Mouse (Mus musculus) fibroblast of lung, adult 2 months (primary cell): ENCODE measurements around the gene Gadd45a.

ENCODE experiments used
- DNase-seq: peaks from one replicate; pipeline ENCODE4 v3.0.0-alpha.2; 2011; ENCODE audit warnings: low read depth

The Gadd45a gene

GRCm38 (mm10) chr6:67036837-67037628 is at the start of gene Gadd45a:
Gene Gadd45a, minus strand, starts transcription at chr6:67037457.
- DNase-seq = peak; percentile 97

DNA sequence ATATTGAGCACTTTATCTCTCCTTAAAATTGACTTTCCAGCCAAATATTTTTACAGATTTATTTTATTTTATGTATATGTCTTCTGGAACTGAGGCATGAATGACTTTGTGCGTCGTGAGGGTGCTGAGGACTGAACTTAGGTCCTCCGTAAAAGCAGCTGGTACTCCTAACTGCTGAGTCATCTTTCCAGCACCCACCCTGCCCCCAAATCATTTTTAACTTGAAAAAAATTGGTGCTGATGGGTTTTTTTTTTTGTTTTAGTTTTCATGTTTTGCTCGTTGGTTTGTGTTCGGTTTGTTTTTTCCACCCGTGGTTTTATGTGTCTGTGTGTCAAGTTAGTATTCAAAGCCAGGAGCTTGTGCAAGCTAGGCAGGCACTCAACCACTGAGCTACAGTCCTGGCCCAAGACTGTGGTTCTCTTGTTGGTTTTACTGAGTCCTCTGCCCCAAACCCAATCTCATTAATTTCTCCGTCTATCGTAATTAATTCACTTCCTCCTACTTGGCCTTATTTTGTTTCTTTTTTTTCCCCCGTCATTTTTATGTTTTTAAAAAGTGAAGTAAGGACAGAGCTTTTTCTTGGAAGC is 48.7 kb upstream of the Gadd45a start:
- peak; percentile 54 for DNase-seq

DNA sequence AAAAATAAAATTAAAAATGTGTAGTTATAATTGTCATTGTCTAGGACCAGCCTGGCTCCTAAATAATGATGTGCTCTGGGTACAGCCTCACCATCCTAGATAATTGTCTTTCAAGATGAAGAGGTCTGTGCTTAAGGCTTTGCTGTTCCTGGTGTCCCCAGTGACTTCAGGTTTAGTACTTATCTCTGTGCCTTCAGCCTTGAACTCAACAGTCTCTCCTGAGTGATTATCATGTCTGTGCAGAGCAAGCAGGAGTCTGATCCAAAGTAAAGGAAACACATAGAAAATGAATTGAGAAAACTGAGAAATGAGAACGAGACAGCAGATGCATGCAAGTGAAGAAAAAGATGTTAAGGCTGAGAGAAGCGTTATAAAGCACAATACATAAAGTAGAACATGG is 47.2 kb upstream of the Gadd45a start:
- DNase-seq = no peak

GRCm38 (mm10) chr6:67081141-67081540 is 43.9 kb upstream of the Gadd45a start:
- DNase-seq = no peak

DNA sequence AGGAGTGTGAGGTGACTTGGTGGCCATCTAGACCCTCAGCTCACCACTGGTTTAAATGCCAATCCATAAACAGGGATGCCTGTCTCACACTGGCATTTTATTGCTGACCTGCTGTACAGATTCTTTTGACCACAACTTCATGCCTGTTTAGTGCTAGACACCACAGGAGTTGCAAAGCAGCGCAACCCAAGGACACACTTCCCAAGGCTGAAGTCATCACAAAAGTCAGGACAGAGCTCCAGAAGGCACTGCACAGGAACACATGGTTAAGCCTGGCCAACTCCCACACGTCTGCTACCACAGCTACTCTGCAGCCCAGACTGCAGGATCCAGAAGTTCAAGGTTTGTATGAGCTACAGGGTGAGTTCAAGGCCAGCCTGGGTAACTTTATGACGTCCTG is 40.8 kb upstream of the Gadd45a start:
- no peak for DNase-seq

DNA sequence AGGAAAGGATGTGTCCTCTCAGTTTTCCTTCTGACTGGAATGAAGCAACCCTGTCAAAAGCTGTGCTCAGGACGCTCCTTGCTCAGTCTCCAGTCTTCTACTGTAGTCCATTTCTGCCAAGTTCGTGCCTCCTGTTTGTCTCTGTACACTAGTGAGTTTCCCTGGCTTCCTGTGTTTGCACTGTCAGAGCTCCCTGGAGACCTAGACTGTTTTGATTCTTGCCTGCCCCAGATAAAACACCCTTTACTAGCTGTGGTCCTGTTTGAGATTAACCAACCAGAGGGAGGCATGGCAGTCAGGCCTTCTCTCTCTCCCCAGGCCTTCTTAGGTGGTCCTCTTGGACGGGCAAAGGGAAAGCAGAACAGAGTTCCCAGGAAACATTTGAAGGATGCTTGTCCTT is 40.2 kb upstream of the Gadd45a start:
- peak; percentile 45 for DNase-seq

DNA sequence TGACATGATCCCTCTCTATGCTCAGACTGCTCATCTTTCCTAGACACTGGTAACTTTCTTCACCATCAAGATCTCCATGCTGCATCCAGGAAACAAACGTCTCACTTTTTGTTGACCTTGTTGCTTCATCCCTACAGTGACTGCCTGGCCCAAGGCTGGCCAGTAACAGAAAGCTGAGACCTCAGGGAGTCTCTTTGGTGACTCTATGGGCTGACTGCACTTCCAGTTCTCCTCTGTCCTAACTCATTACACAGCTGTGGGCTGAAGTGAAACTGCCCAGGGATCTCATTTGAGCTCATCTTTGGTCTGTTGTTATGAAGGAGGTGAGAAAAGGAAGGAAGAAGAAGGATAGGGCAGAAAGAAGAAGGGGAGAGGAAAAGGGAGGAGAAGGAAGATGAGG is 39.1 kb upstream of the Gadd45a start:
- no peak for DNase-seq

DNA sequence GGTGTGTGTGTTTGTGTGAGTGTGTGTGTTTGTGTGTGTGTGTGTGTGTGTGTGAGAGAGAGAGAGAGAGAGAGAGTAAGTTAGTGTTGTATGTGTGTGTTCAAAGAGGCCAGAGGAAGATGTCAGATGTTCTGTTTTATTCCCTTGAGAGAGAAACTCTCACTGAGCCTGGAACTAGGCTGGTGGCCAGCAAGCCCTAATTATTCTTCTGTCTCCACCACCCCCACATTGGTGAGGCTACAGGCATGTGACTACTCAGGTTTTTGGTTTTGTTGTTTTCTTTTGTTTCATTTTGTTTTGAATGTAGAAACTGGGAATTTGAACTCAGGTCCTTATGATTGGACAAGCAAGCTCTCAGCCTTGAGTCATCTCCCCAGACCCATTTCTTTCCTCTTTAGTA is 37.6 kb upstream of the Gadd45a start:
- DNase-seq = no peak

- DNase-seq = no peak
Observed at GRCm38 (mm10) chr6:67073929-67074328, 36.7 kb upstream of the Gadd45a start.

DNA sequence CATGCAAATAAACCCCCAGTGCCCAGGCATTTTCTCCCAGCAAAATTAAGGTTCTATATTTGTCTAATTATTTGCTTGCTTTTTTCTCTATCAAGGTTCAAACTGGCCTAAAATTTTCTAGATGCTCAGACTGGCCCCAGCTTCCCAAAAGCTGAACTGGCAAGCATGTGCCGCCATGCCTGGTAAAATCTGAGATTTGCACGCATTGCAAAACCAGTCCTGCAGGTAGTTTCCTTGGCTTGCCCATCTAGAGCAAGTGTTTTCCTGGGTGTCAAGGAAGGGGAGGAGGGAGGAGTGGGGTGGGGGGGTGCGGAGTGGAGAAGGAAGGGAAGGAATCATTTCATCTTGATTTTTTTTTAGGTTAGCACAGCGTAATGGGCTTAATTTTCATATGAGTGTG is 36.2 kb upstream of the Gadd45a start:
- no peak for DNase-seq

DNA sequence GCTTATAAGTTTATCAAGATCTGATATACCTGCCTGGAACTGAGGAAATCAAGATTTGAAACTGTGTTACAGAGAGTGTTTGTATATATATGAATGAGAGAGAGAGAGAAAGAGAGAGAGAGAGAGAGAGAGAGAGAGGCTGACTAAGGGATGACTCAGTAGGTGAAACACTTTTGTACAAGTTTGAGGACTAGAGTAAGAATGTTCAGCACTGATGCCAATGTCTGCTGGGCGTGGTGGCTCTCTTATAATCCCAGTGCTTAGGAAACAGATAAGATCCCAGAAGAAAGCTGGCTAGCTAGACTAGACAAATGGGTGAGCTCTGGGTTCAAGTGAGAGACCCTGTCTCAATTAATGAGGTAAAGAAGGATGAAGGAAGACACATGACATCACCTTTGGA is 34.4 kb upstream of the Gadd45a start:
- no peak for DNase-seq

- no peak for DNase-seq
Observed at GRCm38 (mm10) chr6:67069800-67070315, 32.6 kb upstream of the Gadd45a start.

GRCm38 (mm10) chr6:67069219-67069762 is 32.0 kb upstream of the Gadd45a start:
- DNase-seq = no peak

GRCm38 (mm10) chr6:67060057-67060456 is 22.8 kb upstream of the Gadd45a start:
- no peak for DNase-seq

DNA sequence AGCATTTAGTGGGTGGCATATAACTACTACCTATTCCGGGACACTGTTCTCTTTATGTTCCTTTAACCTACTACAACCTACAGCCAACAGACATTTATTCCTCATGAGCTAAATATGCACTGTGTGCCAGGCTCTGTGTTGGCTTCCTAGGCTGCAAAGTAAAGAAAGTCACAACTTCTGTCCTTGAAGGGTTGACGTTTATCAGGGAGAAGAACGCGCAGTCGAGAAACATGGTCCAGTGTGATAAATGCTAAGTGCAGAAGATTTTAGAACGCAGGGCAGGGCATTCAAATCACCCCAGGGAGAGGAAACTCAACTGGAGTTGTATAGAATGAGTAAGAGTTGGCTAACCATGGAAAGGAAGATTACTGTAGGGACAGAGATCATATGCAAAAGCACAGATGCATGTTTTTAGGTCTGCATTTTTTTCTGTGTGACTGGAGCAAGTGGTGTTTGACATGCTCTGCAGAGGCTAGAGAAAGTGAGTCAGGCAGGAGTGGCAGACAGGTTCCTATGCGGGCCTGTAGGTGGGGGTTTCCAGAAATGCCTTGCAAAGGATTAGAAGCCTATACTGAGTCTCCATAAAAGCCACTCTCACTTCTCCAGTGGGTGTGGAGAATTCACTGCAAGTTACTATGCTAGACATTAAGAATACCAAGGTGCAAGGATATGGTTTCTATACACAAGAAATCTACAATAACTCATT is 20.9 kb upstream of the Gadd45a start:
- DNase-seq = no peak

DNA sequence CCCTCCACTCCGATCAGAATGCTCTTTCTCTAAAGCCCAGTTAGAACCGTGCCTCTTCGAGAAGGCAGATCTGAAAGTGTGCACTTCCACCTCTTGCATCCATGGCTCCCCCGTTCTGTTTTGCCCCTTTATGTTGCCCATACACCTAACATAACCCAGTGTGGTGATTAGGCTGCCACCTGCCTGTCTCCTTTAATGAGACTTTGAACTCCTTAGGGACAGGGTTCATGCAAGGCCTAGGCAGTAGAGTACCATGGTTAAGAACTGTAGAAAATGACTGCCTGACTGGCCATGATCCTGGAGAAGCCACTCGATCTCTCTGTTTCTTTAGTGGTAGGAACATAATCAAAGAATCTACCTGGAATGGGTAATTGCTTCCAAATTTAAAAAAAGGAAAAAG is 20.3 kb upstream of the Gadd45a start:
- DNase-seq = no peak

DNA sequence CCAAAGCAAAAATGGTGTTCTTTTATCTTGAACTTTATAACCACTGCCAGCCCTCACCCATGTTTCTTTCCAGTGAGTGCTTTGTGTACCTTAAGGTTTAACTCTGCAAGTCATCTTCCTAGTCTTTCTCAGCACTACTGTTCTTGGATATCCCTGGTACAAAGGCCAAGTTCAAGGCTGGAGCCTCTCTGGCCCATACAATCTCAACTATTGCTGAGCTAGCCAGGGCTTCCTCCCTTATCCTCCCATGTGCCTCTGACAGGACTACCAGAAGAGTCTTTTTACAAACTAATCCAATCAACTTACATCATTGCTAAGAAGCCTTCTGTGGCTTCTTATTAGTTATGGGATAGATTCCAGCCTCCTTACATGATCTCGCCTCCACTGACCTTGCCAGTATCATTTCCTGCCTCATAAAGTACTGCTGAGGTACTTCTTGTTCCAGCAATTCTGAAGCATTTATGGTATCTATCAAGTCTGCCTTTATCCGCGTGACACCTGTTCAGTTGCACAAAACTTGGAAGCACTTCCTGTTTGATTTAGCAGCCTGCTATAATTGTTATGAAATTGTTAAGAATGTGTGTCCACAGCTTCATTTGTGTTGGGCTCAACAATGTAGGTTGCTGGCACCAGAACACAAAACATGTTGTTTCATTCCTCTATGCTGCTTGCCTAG is 19.8 kb upstream of the Gadd45a start:
- DNase-seq = no peak

- DNase-seq = no peak
Observed at GRCm38 (mm10) chr6:67056108-67056888, 19.0 kb upstream of the Gadd45a start.

DNA sequence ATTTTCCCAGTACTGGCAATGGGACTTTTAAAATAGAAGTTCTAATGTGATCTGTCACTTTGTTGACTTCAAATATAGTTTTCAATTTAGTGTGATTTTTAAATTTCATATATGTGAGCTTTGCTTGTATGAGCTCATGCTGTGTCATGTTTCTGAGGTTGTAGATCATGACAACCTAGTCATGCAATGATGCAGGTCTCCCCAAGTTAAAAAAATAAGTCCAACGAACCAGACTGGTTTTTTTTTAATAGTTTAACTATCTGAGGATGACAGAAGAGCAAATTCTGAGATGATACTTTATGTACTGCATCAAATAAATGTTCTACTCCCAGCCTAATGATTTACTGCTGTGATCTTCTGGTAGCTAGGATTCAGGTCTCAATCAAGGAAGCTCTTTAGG is 12.8 kb upstream of the Gadd45a start:
- DNase-seq = no peak

- DNase-seq = no peak
Observed at GRCm38 (mm10) chr6:67049695-67050038, 12.4 kb upstream of the Gadd45a start.

GRCm38 (mm10) chr6:67048880-67049694 is 11.8 kb upstream of the Gadd45a start:
- no peak for DNase-seq
